Mouse (Mus musculus): ENCODE measurements around the gene Ell. TPM values are rescaled to one million over a fixed set of nuclear protein-coding genes. Genes with fewer than 3 reads are reported as not detected.

The Ell gene
- polyA plus RNA-seq, 1 experiment = 12.7 TPM

GRCm38 (mm10) chr8:70607603-70607897 is 68.3 kb downstream of the Ell start:
- H3ac ChIP-seq (ENCODE audit: control insufficient read depth, insufficient read length) = peak overlapping the region; percentile 61
- no peak for TF ChIP-seq CEBPB (IDR thresholded peaks at IDR 0.05; ENCODE audit: insufficient read depth, poor library complexity, severe bottlenecking)
- TF ChIP-seq USF1 (IDR thresholded peaks at IDR 0.05; ENCODE audit: low read depth) = peak; percentile 28

GRCm38 (mm10) chr8:70607898-70608748 is 68.9 kb downstream of the Ell start:
- Histone ChIP-seq H3K79me2 (ENCODE audit: control insufficient read depth, insufficient read depth) (peaks cover 6% of the 10 kb centered on the region), H3K4me3 (peak overlapping the region; percentile 37), H3K36me3 (ENCODE audit: control insufficient read depth, insufficient read depth) (no peaks in the 10 kb centered on the region), H3K27me3 (ENCODE audit: control insufficient read depth, insufficient read depth, insufficient read length) (no peaks in the 10 kb centered on the region), H3K4me2 (ENCODE audit: low read depth) (peak overlapping the region; percentile 96), H3ac (ENCODE audit: control insufficient read depth, insufficient read length) (peak overlapping the region; percentile 61)
- TF ChIP-seq POLR2A (IDR thresholded peaks at IDR 0.05; ENCODE audit: insufficient read length, low read depth) (peak; percentile 63), REST (IDR thresholded peaks at IDR 0.05; ENCODE audit: insufficient read depth, insufficient read length) (no peak), TCF12 (IDR thresholded peaks at IDR 0.05; ENCODE audit: insufficient read depth, poor library complexity, severe bottlenecking) (no peak), E2F4 (IDR thresholded peaks at IDR 0.05; ENCODE audit: insufficient read depth) (no peak), MAX (IDR thresholded peaks at IDR 0.05; ENCODE audit: low read depth) (no peak), MYOD1 (IDR thresholded peaks at IDR 0.05; ENCODE audit: control insufficient read depth in 1 of 3, insufficient read length in 2 of 3, low read depth in 2 of 3) (peak in 2 of 3 experiments; percentile 64 to 87), CEBPB (IDR thresholded peaks at IDR 0.05; ENCODE audit: insufficient read depth, poor library complexity, severe bottlenecking) (no peak), TCF3 (IDR thresholded peaks at IDR 0.05; ENCODE audit: insufficient read length, low read depth) (no peak), SRF (IDR thresholded peaks at IDR 0.05; ENCODE audit: control insufficient read depth, insufficient read length, low read depth) (no peak), POLR2AphosphoS2 (IDR thresholded peaks at IDR 0.05; ENCODE audit: insufficient read length, low read depth) (peak; percentile 48), MYOG (IDR thresholded peaks at IDR 0.05; ENCODE audit: control insufficient read depth in 1 of 3, insufficient read depth in 1 of 3, insufficient read length in 2 of 3, low read depth in 2 of 3) (peak in 2 of 3 experiments; percentile 70 to 72), USF1 (IDR thresholded peaks at IDR 0.05; ENCODE audit: low read depth) (no peak)

More at GRCm38 (mm10) chr8:70607603-70607897, 68.3 kb downstream of the Ell start:
- Histone ChIP-seq H3K27me3 (ENCODE audit: control insufficient read depth, insufficient read depth, insufficient read length) (no peaks in the 10 kb centered on the region), H3K4me3 (peak overlapping the region; percentile 37), H3K36me3 (ENCODE audit: control insufficient read depth, insufficient read depth) (no peaks in the 10 kb centered on the region), H3K79me2 (ENCODE audit: control insufficient read depth, insufficient read depth) (peaks cover 6% of the 10 kb centered on the region), H3K4me2 (ENCODE audit: low read depth) (peak overlapping the region; percentile 96)

DNA sequence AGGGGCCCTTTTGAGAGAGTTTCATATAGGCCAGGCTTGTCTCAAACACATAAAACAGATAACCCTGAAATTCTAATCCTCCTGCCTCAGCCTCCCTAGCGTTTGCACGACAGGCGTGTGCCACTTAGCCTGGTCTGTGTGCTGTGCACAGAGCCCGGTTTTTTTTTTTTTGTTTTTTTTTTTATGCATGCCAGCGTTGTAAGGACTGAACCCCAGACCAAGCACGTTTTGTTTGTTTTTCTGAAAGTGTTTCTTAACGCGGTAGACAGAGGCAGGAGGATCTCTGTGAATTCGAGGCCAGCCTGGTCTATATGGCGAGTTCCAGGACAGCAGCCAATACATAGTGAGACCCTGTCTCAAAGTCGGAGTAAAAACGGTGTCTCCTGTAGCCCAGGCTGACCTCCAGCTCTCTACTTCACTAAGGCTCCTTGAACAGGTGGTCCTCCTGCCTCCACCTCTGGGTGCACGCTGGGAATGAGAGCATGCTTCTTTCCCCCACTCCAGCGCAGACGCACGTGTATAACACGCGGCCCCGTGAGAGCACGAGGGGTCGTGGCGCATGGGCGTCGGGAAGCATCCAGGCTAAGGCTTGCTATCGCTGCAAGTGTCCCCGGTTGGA is 69.6 kb downstream of the Ell start, which contains the start of gene Ssbp4:
TSS of gene Ssbp4 (minus strand) at position 124 of the 619 bp plus-strand sequence.
- peak within 1 kb of the TSS; percentile 61 for H3ac ChIP-seq (ENCODE audit: control insufficient read depth, insufficient read length)

GRCm38 (mm10) chr8:70609368-70609848 is 70.2 kb downstream of the Ell start:
- Histone ChIP-seq H3K79me2 (ENCODE audit: control insufficient read depth, insufficient read depth) (peaks cover 6% of the 10 kb centered on the region), H3K27me3 (ENCODE audit: control insufficient read depth, insufficient read depth, insufficient read length) (no peaks in the 10 kb centered on the region), H3K36me3 (ENCODE audit: control insufficient read depth, insufficient read depth) (no peaks in the 10 kb centered on the region), H3ac (ENCODE audit: control insufficient read depth, insufficient read length) (no peak overlapping the region), H3K4me2 (ENCODE audit: low read depth) (peak overlapping the region; percentile 96), H3K4me3 (peak overlapping the region; percentile 37)
- TF ChIP-seq TCF3 (IDR thresholded peaks at IDR 0.05; ENCODE audit: insufficient read length, low read depth) = no peak
- no peak for TF ChIP-seq USF1 (IDR thresholded peaks at IDR 0.05; ENCODE audit: low read depth)
- TF ChIP-seq CEBPB (IDR thresholded peaks at IDR 0.05; ENCODE audit: insufficient read depth, poor library complexity, severe bottlenecking) = no peak
- TF ChIP-seq MYOG (IDR thresholded peaks at IDR 0.05; ENCODE audit: control insufficient read depth in 1 of 3, insufficient read depth in 1 of 3, insufficient read length in 2 of 3, low read depth in 2 of 3) = peak in 2 of 3 experiments; percentile 1 to 43
- TF ChIP-seq TCF12 (IDR thresholded peaks at IDR 0.05; ENCODE audit: insufficient read depth, poor library complexity, severe bottlenecking) = no peak
- peak; percentile 4 for TF ChIP-seq E2F4 (IDR thresholded peaks at IDR 0.05; ENCODE audit: insufficient read depth)
- no peak for TF ChIP-seq MAX (IDR thresholded peaks at IDR 0.05; ENCODE audit: low read depth)
- no peak for TF ChIP-seq SRF (IDR thresholded peaks at IDR 0.05; ENCODE audit: control insufficient read depth, insufficient read length, low read depth)
- TF ChIP-seq POLR2A (IDR thresholded peaks at IDR 0.05; ENCODE audit: insufficient read length, low read depth) = peak; percentile 56
- no peak for TF ChIP-seq REST (IDR thresholded peaks at IDR 0.05; ENCODE audit: insufficient read depth, insufficient read length)
- TF ChIP-seq MYOD1 (IDR thresholded peaks at IDR 0.05; ENCODE audit: control insufficient read depth in 1 of 3, insufficient read length in 2 of 3, low read depth in 2 of 3) = peak in 1 of 3 experiments; percentile 2
- peak; percentile 60 for TF ChIP-seq POLR2AphosphoS2 (IDR thresholded peaks at IDR 0.05; ENCODE audit: insufficient read length, low read depth)

More for the DNA sequence above, 69.6 kb downstream of the Ell start, which contains the start of gene Ssbp4:
- H3K4me3 ChIP-seq = peak within 1 kb of the TSS; percentile 37
- H3K4me2 ChIP-seq (ENCODE audit: low read depth) = peak within 1 kb of the TSS; percentile 96
- TF ChIP-seq CEBPB (IDR thresholded peaks at IDR 0.05; ENCODE audit: insufficient read depth, poor library complexity, severe bottlenecking) (no peak), SRF (IDR thresholded peaks at IDR 0.05; ENCODE audit: control insufficient read depth, insufficient read length, low read depth) (no peak), TCF12 (IDR thresholded peaks at IDR 0.05; ENCODE audit: insufficient read depth, poor library complexity, severe bottlenecking) (no peak), E2F4 (IDR thresholded peaks at IDR 0.05; ENCODE audit: insufficient read depth) (no peak), MYOG (IDR thresholded peaks at IDR 0.05; ENCODE audit: control insufficient read depth in 1 of 3, insufficient read depth in 1 of 3, insufficient read length in 2 of 3, low read depth in 2 of 3) (no peak), REST (IDR thresholded peaks at IDR 0.05; ENCODE audit: insufficient read depth, insufficient read length) (no peak), POLR2AphosphoS2 (IDR thresholded peaks at IDR 0.05; ENCODE audit: insufficient read length, low read depth) (no peak), MAX (IDR thresholded peaks at IDR 0.05; ENCODE audit: low read depth) (no peak), TCF3 (IDR thresholded peaks at IDR 0.05; ENCODE audit: insufficient read length, low read depth) (no peak), POLR2A (IDR thresholded peaks at IDR 0.05; ENCODE audit: insufficient read length, low read depth) (no peak), USF1 (IDR thresholded peaks at IDR 0.05; ENCODE audit: low read depth) (no peak), MYOD1 (IDR thresholded peaks at IDR 0.05; ENCODE audit: control insufficient read depth in 1 of 3, insufficient read length in 2 of 3, low read depth in 2 of 3) (no peak)
- no peaks in the 10 kb centered on the region for H3K27me3 ChIP-seq (ENCODE audit: control insufficient read depth, insufficient read depth, insufficient read length)
- no peaks in the 10 kb centered on the region for H3K36me3 ChIP-seq (ENCODE audit: control insufficient read depth, insufficient read depth)
- H3K79me2 ChIP-seq (ENCODE audit: control insufficient read depth, insufficient read depth) = peaks cover 6% of the 10 kb centered on the region
